Mouse (Mus musculus) heart, adult 2 months (tissue): ENCODE data around the gene Gm49369.

Experiments
- CTCF ChIP-seq: fragments of 200-600 bp; IDR thresholded peaks from 2 replicates; pipeline ENCODE4 v1.8.1; 2022; ENCODE audit warnings: antibody characterized with exemption, mild to moderate bottlenecking, moderate library complexity
- EP300 ChIP-seq: fragments of 200-500 bp; IDR thresholded peaks from 2 replicates; pipeline ENCODE4 v1.6.1; 2011; ENCODE audit warnings: low read depth, low read length, control low read depth; ENCODE audit not compliant: insufficient read depth
- POLR2A ChIP-seq: fragments of 200-500 bp; IDR thresholded peaks from 2 replicates; pipeline ENCODE4 v1.6.1; 2011; ENCODE audit warnings: mild to moderate bottlenecking, low read depth, low read length, control low read depth; ENCODE audit not compliant: insufficient read depth

DNA sequence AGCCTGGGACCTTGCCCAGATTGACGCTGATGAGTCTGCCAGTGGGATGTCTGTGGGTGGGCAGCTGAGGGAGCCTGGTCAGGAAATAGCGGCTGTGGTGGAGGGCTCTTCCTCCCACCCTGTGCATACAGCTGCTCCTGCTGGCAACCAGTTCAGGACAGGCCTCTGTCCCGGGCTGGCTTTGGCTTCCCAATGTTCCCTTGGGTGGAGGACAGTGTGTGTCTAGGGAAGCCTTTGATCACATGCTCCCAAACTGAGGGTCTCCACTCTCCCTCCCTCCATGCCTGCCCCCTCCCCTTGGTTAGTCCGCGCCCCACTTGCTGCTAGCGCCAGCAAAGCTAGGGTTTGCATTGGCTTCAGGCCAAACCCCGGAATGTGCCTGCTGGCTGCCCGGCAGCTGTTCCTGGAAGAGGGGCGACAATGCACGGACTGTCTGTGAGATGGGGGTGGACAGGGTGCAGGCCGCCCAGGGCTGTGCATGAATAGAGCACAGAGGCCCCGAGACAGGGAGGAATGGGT, 47.8 kb upstream of the Gm49369 start:
- no peak for TF ChIP-seq POLR2A
- no peak for TF ChIP-seq CTCF
- no peak for TF ChIP-seq EP300
